Mouse (Mus musculus): ENCODE data around the gene Golph3l.

DNA sequence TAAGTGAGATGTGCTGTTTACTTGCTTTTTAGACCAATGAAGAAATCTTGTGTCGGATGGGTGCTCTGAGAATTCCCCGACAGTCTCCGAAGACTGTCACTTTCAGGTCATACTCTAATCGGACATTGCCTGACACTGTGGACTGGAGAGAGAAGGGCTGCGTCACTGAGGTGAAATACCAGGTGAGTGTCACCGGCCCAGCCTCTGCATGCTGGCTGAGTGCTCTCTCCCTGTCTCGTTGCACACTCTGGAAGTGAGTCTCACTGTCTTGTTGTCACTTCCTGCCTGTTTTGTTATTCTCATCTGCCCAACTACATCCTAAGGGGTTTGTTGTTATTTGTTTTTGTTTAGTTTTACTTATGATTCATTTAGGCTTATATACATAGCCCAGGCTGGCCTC, 45.8 kb upstream of the Golph3l start:
- TF ChIP-seq CTCF (IDR thresholded peaks at IDR 0.05; ENCODE audit: extremely low read depth, insufficient read depth, low read length) = no peak
- TF ChIP-seq POLR2A (IDR thresholded peaks at IDR 0.05; ENCODE audit: extremely low read depth, insufficient read depth, low read length) = no peak

Measured in cortical plate, adult 2 months (tissue).